Mouse (Mus musculus): Measurements from ENCODE around the gene C1ql1.

- no peak for TF ChIP-seq GATA1 (IDR thresholded peaks at IDR 0.05; ENCODE audit: borderline replicate concordance, low read length)
- TF ChIP-seq FLI1 (IDR thresholded peaks at IDR 0.05; ENCODE audit: low read length) = no peak
Measured at GRCm38 (mm10) chr11:102925351-102925717, 21.2 kb downstream of the C1ql1 start.
